Mouse (Mus musculus) kidney, embryonic 14.5 days (tissue): ENCODE measurements around the gene Olfr344. TPM values are rescaled to one million over a fixed set of nuclear protein-coding genes. Genes with fewer than 3 reads are reported as not detected.

ENCODE experiments used
- ATAC-seq: fragments of 200-750 bp; cut with Nextera tagmentation; 2 replicates; pipeline ENCODE4 v1.8.0; 2017; ENCODE audit warnings: moderate number of reproducible peaks, mild to moderate bottlenecking, moderate TSS enrichment, moderate library complexity; ENCODE audit not compliant: low FRiP score, low TSS enrichment
- H3K27ac ChIP-seq: fragments of 300-500 bp; sonication (generic); 2 replicates; pipeline ENCODE4 v1.5.1; 2014; ENCODE audit warnings: low read depth, mild to moderate bottlenecking, low read length, moderate library complexity, mixed read lengths
- H3K27me3 ChIP-seq: fragments of 300-500 bp; sonication (generic); 2 replicates; pipeline ENCODE4 v1.6.1; 2014; ENCODE audit warnings: mild to moderate bottlenecking, low read length; ENCODE audit not compliant: control insufficient read depth, insufficient read depth
- H3K36me3 ChIP-seq: fragments of 300-500 bp; sonication (generic); 2 replicates; pipeline ENCODE4 v1.6.1; 2014; ENCODE audit warnings: low read length, mixed read lengths; ENCODE audit not compliant: control insufficient read depth, insufficient read depth
- H3K4me1 ChIP-seq: fragments of 300-500 bp; sonication (generic); 2 replicates; pipeline ENCODE4 v1.6.1; 2014; ENCODE audit warnings: low read length, mixed read lengths; ENCODE audit not compliant: control insufficient read depth, insufficient read depth
- H3K4me2 ChIP-seq: fragments of 300-500 bp; sonication (generic); replicated peaks from 2 replicates; pipeline ENCODE4 v1.6.1; 2014; ENCODE audit warnings: low read depth, mild to moderate bottlenecking, low read length
- H3K4me3 ChIP-seq: fragments of 300-500 bp; sonication (generic); 2 replicates; pipeline ENCODE4 v1.5.1; 2014; ENCODE audit warnings: mild to moderate bottlenecking, low read length
- H3K9ac ChIP-seq: fragments of 300-500 bp; sonication (generic); 2 replicates; pipeline ENCODE4 v1.6.1; 2014; ENCODE audit warnings: low read depth, mild to moderate bottlenecking, low read length, moderate library complexity
- H3K9me3 ChIP-seq: fragments of 300-500 bp; sonication (generic); 2 replicates; pipeline ENCODE4 v1.6.1; 2016; ENCODE audit warnings: low read length; ENCODE audit not compliant: control insufficient read depth
- WGBS: fragments of 180-500 bp; shearing (Covaris S2); extraction: QIAGEN DNeasy Blood & Tissue Kit; methylation state at CpG from one replicate; pipeline ENCODE4 v1.1.7; 2014; 5-methylcytosine and 5-hydroxymethylcytosine counted together
- polyA plus RNA-seq: library from polyadenylated mRNA; unstranded; fragments of >200 nt; fragmentation: Nextera tagmentation; extraction: Ambion mirVana; gene quantifications from 2 replicates; pipeline ENCODE4 v1.2.1, GENCODE M21; 2014

Olfr344 gene
- polyA plus RNA-seq, result not detected in 2 replicates

DNA sequence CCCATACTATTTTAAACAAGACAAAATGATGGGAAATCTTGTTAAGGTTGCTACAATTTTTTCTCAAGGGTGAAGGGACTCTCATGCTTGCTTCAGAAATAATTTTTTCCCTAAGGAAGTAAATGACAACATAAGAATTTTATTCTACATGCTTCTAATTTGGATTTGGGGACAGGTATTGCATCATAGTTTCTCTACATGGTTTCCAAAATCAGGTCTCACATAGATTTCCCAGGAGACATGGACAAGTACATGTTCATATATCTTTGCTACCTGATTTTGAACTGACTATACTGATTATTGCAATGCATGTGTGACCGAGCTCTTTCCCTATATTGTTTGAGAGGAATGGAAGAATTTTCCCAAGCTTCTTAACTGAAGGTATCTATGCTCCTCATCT is at the start of gene Olfr344:
TSS of gene Olfr344 (plus strand) at position 301 of the 400 bp plus-strand sequence.
- Histone ChIP-seq H3K9me3 (no peaks in the 10 kb centered on the region), H3K4me3 (no peak within 1 kb of the TSS), H3K4me1 (no peaks in the 10 kb centered on the region), H3K27ac (no peak within 1 kb of the TSS), H3K27me3 (no peaks in the 10 kb centered on the region), H3K4me2 (no peak within 1 kb of the TSS), H3K9ac (no peak within 1 kb of the TSS), H3K36me3 (no peaks in the 10 kb centered on the region)
- no peak for ATAC-seq
- 74% methylated on average over 1 of the region's 1 CpGs for WGBS

DNA sequence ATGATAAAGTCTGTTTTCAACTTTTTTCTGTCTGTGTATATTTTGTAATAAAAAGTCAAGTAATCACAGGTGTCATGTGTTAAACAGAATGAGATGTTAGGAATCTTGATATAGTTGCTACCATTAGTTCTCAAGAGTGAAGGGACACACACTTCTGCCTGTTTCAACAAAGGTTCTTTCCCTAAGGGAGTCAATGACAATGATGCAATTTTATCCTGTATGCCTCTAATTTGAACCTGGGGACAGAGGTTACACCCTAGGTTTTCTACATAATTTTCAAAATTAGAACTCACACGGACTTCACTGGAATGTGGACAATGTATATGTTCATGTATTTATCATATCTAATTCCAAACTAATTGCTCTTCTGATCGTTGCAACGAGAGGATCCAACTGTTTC is 41.8 kb upstream of the Olfr344 start, which contains the start of gene Olfr342:
TSS of gene Olfr342 (plus strand) at position 301 of the 400 bp plus-strand sequence.
- H3K9ac ChIP-seq, result no peak within 1 kb of the TSS
- no peak within 1 kb of the TSS for H3K4me2 ChIP-seq
- H3K9me3 ChIP-seq, result peaks cover 2% of the 10 kb centered on the region; the same call in 1 of the 2 replicates
- 68% methylated on average over 3 of the region's 3 CpGs for WGBS
- H3K36me3 ChIP-seq, result no peaks in the 10 kb centered on the region
- no peaks in the 10 kb centered on the region for H3K27me3 ChIP-seq
- no peak within 1 kb of the TSS for H3K4me3 ChIP-seq
- no peak within 1 kb of the TSS for H3K27ac ChIP-seq
- ATAC-seq, result no peak
- no peaks in the 10 kb centered on the region for H3K4me1 ChIP-seq

GRCm38 (mm10) chr2:36565156-36565555 is 1.3 kb upstream of the Olfr344 start:
- H3K4me2 ChIP-seq, result no peak overlapping the region
- no peak overlapping the region for H3K4me3 ChIP-seq
- H3K27me3 ChIP-seq, result no peaks in the 10 kb centered on the region
- no peak for ATAC-seq
- no peaks in the 10 kb centered on the region for H3K4me1 ChIP-seq
- H3K36me3 ChIP-seq, result no peaks in the 10 kb centered on the region
- no peaks in the 10 kb centered on the region for H3K9me3 ChIP-seq
- no peak overlapping the region for H3K9ac ChIP-seq
- H3K27ac ChIP-seq, result no peak overlapping the region

DNA sequence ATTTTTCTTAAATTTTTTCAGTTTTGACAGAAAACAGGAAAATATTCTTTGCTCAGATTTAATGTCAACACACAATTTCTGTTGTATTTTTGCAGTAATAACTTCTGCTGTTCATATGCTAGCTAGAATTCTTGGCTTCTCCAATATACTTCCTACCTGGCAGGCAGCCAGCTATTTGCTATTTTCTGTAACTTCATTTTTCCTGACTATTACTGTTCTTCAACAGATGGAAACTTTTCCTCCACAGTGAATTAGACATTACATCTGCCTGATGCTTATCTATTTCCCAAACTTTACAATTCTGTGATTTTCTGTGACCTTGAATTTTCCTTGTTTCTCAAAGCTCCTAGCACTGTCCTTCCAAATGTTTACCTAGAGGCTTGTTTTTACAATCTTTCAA is 560 bp downstream of the Olfr344 start:
- H3K4me1 ChIP-seq, result no peaks in the 10 kb centered on the region
- no peaks in the 10 kb centered on the region for H3K9me3 ChIP-seq
- no peaks in the 10 kb centered on the region for H3K27me3 ChIP-seq
- H3K27ac ChIP-seq, result no peak overlapping the region
- no peak overlapping the region for H3K4me3 ChIP-seq
- H3K9ac ChIP-seq, result no peak overlapping the region
- H3K36me3 ChIP-seq, result no peaks in the 10 kb centered on the region
- ATAC-seq, result no peak
- no peak overlapping the region for H3K4me2 ChIP-seq

GRCm38 (mm10) chr2:36567845-36568244 is 1.4 kb downstream of the Olfr344 start:
- H3K4me3 ChIP-seq, result no peak overlapping the region
- no peaks in the 10 kb centered on the region for H3K9me3 ChIP-seq
- H3K36me3 ChIP-seq, result no peaks in the 10 kb centered on the region
- H3K4me1 ChIP-seq, result no peaks in the 10 kb centered on the region
- 96% methylated on average over 3 of the region's 3 CpGs for WGBS
- ATAC-seq, result no peak
- H3K4me2 ChIP-seq, result no peak overlapping the region
- no peak overlapping the region for H3K27ac ChIP-seq
- no peak overlapping the region for H3K9ac ChIP-seq
- H3K27me3 ChIP-seq, result no peaks in the 10 kb centered on the region

Other genes with a start within 250 kb of the Olfr344 start
- 0.03 and 0.04 TPM in 2 replicates for gene Olfr338, start 193.1 kb upstream of the Olfr344 start, polyA plus RNA-seq
- gene Olfr339, start 147.7 kb upstream of the Olfr344 start, polyA plus RNA-seq, result not detected in 2 replicates
- not detected in 2 replicates for gene Olfr340, start 114.1 kb upstream of the Olfr344 start, polyA plus RNA-seq
- not detected in 2 replicates for gene Olfr341, start 84.2 kb upstream of the Olfr344 start, polyA plus RNA-seq
- not detected in 2 replicates for gene Olfr342, start 41.7 kb upstream of the Olfr344 start, polyA plus RNA-seq
- gene Olfr345, start 73.4 kb downstream of the Olfr344 start, polyA plus RNA-seq, result not detected in 2 replicates
- not detected in 2 replicates for gene Olfr346, start 119.1 kb downstream of the Olfr344 start, polyA plus RNA-seq
- not detected in 2 replicates for gene Olfr347, start 165.2 kb downstream of the Olfr344 start, polyA plus RNA-seq
- not detected in 2 replicates for gene Olfr348, start 217.6 kb downstream of the Olfr344 start, polyA plus RNA-seq
- gene Olfr50, start 223.9 kb downstream of the Olfr344 start, polyA plus RNA-seq, result not detected in 2 replicates